Comparison of ENCODE assay signal across 18 mouse cellular contexts in the genomic region with DNA sequence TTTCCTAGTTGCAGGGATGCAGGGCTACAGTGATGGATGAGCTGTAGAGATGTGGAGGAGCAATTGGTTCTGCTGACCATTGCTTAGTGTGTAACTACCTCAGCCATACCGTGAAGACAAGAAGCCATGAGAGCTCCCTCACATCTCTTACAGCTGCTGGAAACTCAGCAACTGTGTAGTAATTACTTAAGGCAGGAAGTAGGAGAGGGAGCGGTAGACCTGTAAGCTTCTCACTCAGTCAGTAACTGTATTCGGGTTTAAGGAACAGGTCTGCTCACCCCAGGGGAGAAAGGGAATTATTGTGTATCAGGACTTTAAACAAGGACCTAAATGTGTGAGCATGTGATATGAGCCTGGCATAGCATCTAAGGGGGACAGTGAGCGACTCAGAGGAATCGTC.
"Had no signal": no experiment of that assay in that cellular context is flagged by ENCODE, and none has a peak within 500 bp of the region (broad histone marks: within the 10 kb centered on the region; RNA-seq: fewer than 3 reads in every experiment).

No protein-coding gene starts in this region.

- H3K9me3 ChIP-seq: midbrain, embryonic 12.5 days; midbrain, embryonic 15.5 days; neural tube, embryonic 13.5 days; neural tube, embryonic 15.5 days had no signal

- ATAC-seq: midbrain, embryonic 15.5 days had no signal

- H3K27me3 ChIP-seq: midbrain, embryonic 12.5 days; midbrain, embryonic 15.5 days; neural tube, embryonic 13.5 days; neural tube, embryonic 15.5 days had no signal

- H3K4me2 ChIP-seq: lung, embryonic 14.5 days; midbrain, embryonic 12.5 days; midbrain, embryonic 15.5 days; neural tube, embryonic 13.5 days; neural tube, embryonic 15.5 days had no signal

- H3K9ac ChIP-seq: liver, embryonic 14.5 days; lung, embryonic 14.5 days; midbrain, embryonic 12.5 days; midbrain, embryonic 15.5 days; neural tube, embryonic 13.5 days; neural tube, embryonic 15.5 days had no signal

- H3K4me3 ChIP-seq: midbrain, embryonic 12.5 days; midbrain, embryonic 15.5 days; myocyte; neural tube, embryonic 13.5 days; neural tube, embryonic 15.5 days had no signal

- DNase-seq: lung, adult 18-20 months; lung, embryonic 14.5 days; lung, postnatal 10 days; lung, postnatal 4 days; retina, postnatal 1 day; right cerebral cortex, adult 18-20 months; right cerebral cortex, postnatal 25 days; right cerebral cortex, postnatal 4 days; spleen, adult 18-20 months; thymus, adult 18-20 months; thymus, postnatal 14 days; thymus, postnatal 36 days had no signal

- H3K36me3 ChIP-seq: midbrain, embryonic 12.5 days; midbrain, embryonic 15.5 days; neural tube, embryonic 13.5 days; neural tube, embryonic 15.5 days had no signal

- H3K27ac ChIP-seq: liver, embryonic 14.5 days; midbrain, embryonic 15.5 days; neural tube, embryonic 15.5 days had no signal
